Mouse (Mus musculus) ES-Bruce4 (cell line): ENCODE results near the gene Tex9. TPM values are rescaled to one million over a fixed set of nuclear protein-coding genes. Genes with fewer than 3 reads are reported as not detected.
A peak's percentile ranks its signal among the peaks of the same experiment; 100 is the strongest.

Source experiments
- H3K27ac ChIP-seq: 2 replicates; pipeline ENCODE4 v1.5.1; 2012; ENCODE audit warnings: low read length, inconsistent platforms; ENCODE audit not compliant: insufficient read depth
- H3K27me3 ChIP-seq: 2 replicates; pipeline ENCODE4 v1.6.1; 2012; ENCODE audit warnings: mild to moderate bottlenecking, low read length, inconsistent platforms; ENCODE audit not compliant: control insufficient read depth, poor library complexity, insufficient read depth, severe bottlenecking
- H3K36me3 ChIP-seq: 2 replicates; pipeline ENCODE4 v1.6.1; 2012; ENCODE audit warnings: inconsistent platforms, mild to moderate bottlenecking, low read length, moderate library complexity; ENCODE audit not compliant: control insufficient read depth, poor library complexity, insufficient read depth, severe bottlenecking
- H3K4me1 ChIP-seq: one replicate; pipeline ENCODE4 v1.8.1; 2011; ENCODE audit warnings: low read length; ENCODE audit not compliant: control insufficient read depth, insufficient read depth
- H3K4me3 ChIP-seq: 2 replicates; pipeline ENCODE4 v1.5.1; 2011; ENCODE audit warnings: low read depth, mild to moderate bottlenecking, low read length
- H3K9ac ChIP-seq: 2 replicates; pipeline ENCODE4 v1.6.1; 2012; ENCODE audit warnings: low read depth, mild to moderate bottlenecking, inconsistent platforms; ENCODE audit not compliant: poor library complexity, severe bottlenecking
- H3K9me3 ChIP-seq: replicated peaks from 2 replicates; pipeline ENCODE4 v1.6.1; 2012; ENCODE audit warnings: mild to moderate bottlenecking, low read length, inconsistent platforms; ENCODE audit not compliant: control insufficient read depth, poor library complexity, insufficient read depth, severe bottlenecking
- CTCF ChIP-seq: IDR thresholded peaks from one replicate; pipeline ENCODE4 v1.8.1; 2011; ENCODE audit warnings: low read depth, low read length
- EP300 ChIP-seq: IDR thresholded peaks from 2 replicates; pipeline ENCODE4 v1.6.1; 2011; ENCODE audit warnings: low read depth, low read length; ENCODE audit not compliant: insufficient read depth
- POLR2A ChIP-seq: IDR thresholded peaks from one replicate; pipeline ENCODE4 v1.8.1; 2011; ENCODE audit warnings: low read length; ENCODE audit not compliant: insufficient read depth
- polyA plus RNA-seq: library from polyadenylated mRNA; stranded (reverse); fragments of >200 nt; gene quantifications from 2 replicates; pipeline ENCODE4 v1.2.4, GENCODE M21; 2011; ENCODE audit warnings: low read depth; ENCODE audit not compliant: missing spikeins, insufficient read depth, insufficient read length

Gene Tex9
- 39.7 and 43.3 TPM in 2 replicates for polyA plus RNA-seq

- Histone ChIP-seq H3K27ac (peak within 1 kb of the TSS; percentile 88), H3K36me3 (peaks cover under 1% of the 10 kb centered on the region; the same call in 1 of the 2 replicates), H3K4me1 (no peaks in the 10 kb centered on the region), H3K9me3 (no peaks in the 10 kb centered on the region), H3K9ac (peak within 1 kb of the TSS; percentile 71), H3K27me3 (no peaks in the 10 kb centered on the region), H3K4me3 (peak within 1 kb of the TSS; percentile 85)
- TF ChIP-seq CTCF (no peak), EP300 (no peak), POLR2A (no peak)
Observed at GRCm38 (mm10) chr9:72492194-72492565, at the start of gene Tex9. Tex9 (minus strand) TSS chr9:72492212.

DNA sequence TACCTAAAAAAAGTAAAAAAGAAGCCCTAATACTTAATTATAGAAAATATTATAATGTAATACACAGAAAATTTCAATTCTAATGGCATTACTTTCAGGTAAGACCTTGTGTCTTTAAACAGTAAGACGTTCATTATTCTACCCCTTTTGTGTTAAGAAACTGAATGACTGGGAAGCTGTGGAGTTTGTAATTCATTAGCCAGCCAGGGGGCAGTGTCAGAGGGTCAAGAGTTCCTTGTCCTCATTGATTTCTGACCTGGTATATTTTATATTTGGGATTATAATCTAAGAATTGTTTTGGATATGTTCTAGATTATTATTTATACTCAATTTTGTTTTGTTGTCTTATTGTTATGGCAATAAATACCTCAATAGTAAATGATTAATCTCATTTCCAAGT is 45.1 kb upstream of the Tex9 start:
- TF ChIP-seq EP300 (no peak), CTCF (no peak), POLR2A (no peak)
- no peaks in the 10 kb centered on the region for H3K36me3 ChIP-seq

GRCm38 (mm10) chr9:72535394-72535793 is 43.4 kb upstream of the Tex9 start:
- Histone ChIP-seq H3K27me3 (no peaks in the 10 kb centered on the region), H3K36me3 (no peaks in the 10 kb centered on the region), H3K9me3 (no peaks in the 10 kb centered on the region), H3K4me1 (peaks cover 1% of the 10 kb centered on the region), H3K27ac (no peak overlapping the region), H3K9ac (no peak overlapping the region; the same call in 1 of the 2 replicates), H3K4me3 (no peak overlapping the region)
- TF ChIP-seq CTCF (no peak), POLR2A (no peak), EP300 (no peak)

More for the DNA sequence above, 45.1 kb upstream of the Tex9 start:
- Histone ChIP-seq H3K4me1 (peaks cover 1% of the 10 kb centered on the region), H3K27ac (no peak overlapping the region), H3K4me3 (no peak overlapping the region), H3K27me3 (no peaks in the 10 kb centered on the region), H3K9ac (no peak overlapping the region), H3K9me3 (no peaks in the 10 kb centered on the region)

GRCm38 (mm10) chr9:72534985-72535384 is 43.0 kb upstream of the Tex9 start:
- H3K4me1 ChIP-seq: peaks cover 1% of the 10 kb centered on the region
- H3K4me3 ChIP-seq: no peak overlapping the region
- no peaks in the 10 kb centered on the region for H3K36me3 ChIP-seq
- no peaks in the 10 kb centered on the region for H3K9me3 ChIP-seq
- no peak overlapping the region for H3K9ac ChIP-seq
- no peak overlapping the region for H3K27ac ChIP-seq
- no peaks in the 10 kb centered on the region for H3K27me3 ChIP-seq
- TF ChIP-seq CTCF: no peak
- TF ChIP-seq EP300: no peak
- TF ChIP-seq POLR2A: no peak

DNA sequence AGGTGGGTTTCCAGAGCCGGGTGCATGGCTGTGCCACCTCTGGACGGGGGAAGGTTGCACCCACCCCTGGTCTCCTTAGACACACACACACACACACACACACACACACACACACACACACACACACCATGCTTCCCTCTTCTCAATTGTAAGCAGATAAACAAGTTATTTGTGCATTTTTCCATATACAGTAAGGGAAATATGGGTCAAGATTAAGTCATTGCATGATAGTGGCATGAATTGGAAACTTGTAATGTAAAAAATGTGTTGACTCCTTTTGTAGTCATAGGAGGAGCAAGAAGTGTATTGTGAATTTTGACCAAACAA is 41.0 kb upstream of the Tex9 start:
- H3K9ac ChIP-seq: peak overlapping the region; percentile 99
- no peak for TF ChIP-seq CTCF
- no peak for TF ChIP-seq POLR2A
- TF ChIP-seq EP300: no peak
- H3K27me3 ChIP-seq: no peaks in the 10 kb centered on the region
- H3K4me1 ChIP-seq: peaks cover 1% of the 10 kb centered on the region
- no peaks in the 10 kb centered on the region for H3K9me3 ChIP-seq
- no peaks in the 10 kb centered on the region for H3K36me3 ChIP-seq
- peak overlapping the region; percentile 75 for H3K4me3 ChIP-seq
- no peak overlapping the region for H3K27ac ChIP-seq

GRCm38 (mm10) chr9:72532381-72533088 is 40.5 kb upstream of the Tex9 start:
- no peak for TF ChIP-seq CTCF
- TF ChIP-seq POLR2A: no peak
- no peak for TF ChIP-seq EP300
- Histone ChIP-seq H3K36me3 (no peaks in the 10 kb centered on the region), H3K4me1 (peaks cover 1% of the 10 kb centered on the region), H3K9ac (peak overlapping the region; percentile 99), H3K9me3 (no peaks in the 10 kb centered on the region), H3K27me3 (no peaks in the 10 kb centered on the region), H3K4me3 (peak overlapping the region; percentile 75), H3K27ac (peak overlapping the region; percentile 80)
